In genomic region chr2:28274006-28274405, GRCm38 (mm10) we compare ENCODE assay signal across 20 mouse cellular contexts.
DNase-seq lines count a peak whose midpoint lies in the region; ATAC-seq and TF ChIP-seq lines count a peak whose summit lies in the region.
"Had no signal": no experiment of that assay in that cellular context is flagged by ENCODE, and none has a peak within 500 bp of the region (broad histone marks: within the 10 kb centered on the region; RNA-seq: fewer than 3 reads in every experiment).

No protein-coding gene starts in this region.

- peak; percentile 41 to 62 for DNase-seq in cerebellum, postnatal 14 days
- DNase-seq in cerebellum, adult 9-10 months = no peak
- DNase-seq in heart, postnatal 10 days = peak; percentile 8 to 23
- no peak for DNase-seq in left cerebral cortex, adult 2 months (ENCODE audit: extremely low spot score in 1 of 2, low spot score in 2 of 2)
- no peak for DNase-seq in left cerebral cortex, postnatal 36 days (ENCODE audit: low spot score in 2 of 2)
- peak; percentile 61 for DNase-seq in Muller cell, postnatal 12 days (ENCODE audit: inconsistent ontology term)
- no peak for DNase-seq in gastrocnemius, postnatal 14 days
- DNase-seq: adrenal gland, adult 8-10 months; adrenal gland, postnatal 14 days; adrenal gland, postnatal 36 days; cerebellum, adult 18-20 months; cerebellum, adult 9-11 months; forebrain, postnatal 0 days had no signal

- intact Hi-C loops in heart, postnatal 10 days (cut with DNase I) = no loop called here
- intact Hi-C loops in left cerebral cortex, adult 2 months (cut with DNase I) = loop anchor here (5.0 kb wide), 1 partner anchor 47 kb away; no protein-coding TSS in a partner anchor
- intact Hi-C loops in left cerebral cortex, postnatal 36 days (cut with DNase I) = no loop called here
- intact Hi-C loops in gastrocnemius, postnatal 14 days (cut with DNase I; ENCODE audit: low total_unique reads) = loop anchor here (10.0 kb wide), 1 partner anchor 101 kb away; no protein-coding TSS in a partner anchor

- H3K27ac ChIP-seq in heart, embryonic 11.5 days (ENCODE audit: low read depth, low read length) = no peak overlapping the region
- peak overlapping the region; percentile 25; the same call in 1 of the 2 replicates for H3K27ac ChIP-seq in left cerebral cortex, adult 2 months
- H3K27ac ChIP-seq: embryonic facial prominence, embryonic 12.5 days; forebrain, embryonic 13.5 days; forebrain, embryonic 15.5 days had no signal

- no peak overlapping the region for H3K4me2 ChIP-seq in heart, embryonic 11.5 days
- H3K4me2 ChIP-seq: embryonic facial prominence, embryonic 12.5 days; forebrain, embryonic 13.5 days; forebrain, embryonic 15.5 days had no signal

- H3K36me3 ChIP-seq in heart, embryonic 11.5 days (ENCODE audit: control insufficient read depth, insufficient read depth, low read length) = no peaks in the 10 kb centered on the region
- H3K36me3 ChIP-seq: embryonic facial prominence, embryonic 10.5 days; embryonic facial prominence, embryonic 12.5 days; forebrain, embryonic 15.5 days had no signal

- H3K9me3 ChIP-seq in heart, embryonic 11.5 days (replicated peaks; ENCODE audit: control insufficient read depth, low read length) = no peaks in the 10 kb centered on the region
- H3K9me3 ChIP-seq: embryonic facial prominence, embryonic 10.5 days; embryonic facial prominence, embryonic 12.5 days; forebrain, embryonic 13.5 days; forebrain, embryonic 15.5 days had no signal

- no peak for TF ChIP-seq CTCF in left cerebral cortex, adult 2 months (IDR thresholded peaks at IDR 0.05)

- peaks cover 14% of the 10 kb centered on the region for H3K4me1 ChIP-seq in heart, embryonic 11.5 days (ENCODE audit: control insufficient read depth, insufficient read depth, low read length)

- H3K9ac ChIP-seq in heart, embryonic 11.5 days (ENCODE audit: low read depth, low read length) = no peak overlapping the region
- H3K9ac ChIP-seq: embryonic facial prominence, embryonic 12.5 days; forebrain, embryonic 13.5 days; forebrain, embryonic 15.5 days; forebrain, postnatal 0 days had no signal

- no peak for ATAC-seq in heart, embryonic 11.5 days (replicated peaks; ENCODE audit: insufficient number of reproducible peaks, low FRiP score, low TSS enrichment)
- ATAC-seq: activated CD4-positive, CD25-positive, alpha-beta regulatory T cell, adult 4 months; forebrain, embryonic 13.5 days; forebrain, embryonic 15.5 days; forebrain, postnatal 0 days; Patski had no signal

- 79% methylated on average over 5 of the region's 5 CpGs for WGBS in heart, embryonic 11.5 days (ENCODE audit: insufficient replicate concordance)

- peaks cover 4% of the 10 kb centered on the region; the same call in 1 of the 2 replicates for H3K27me3 ChIP-seq in heart, embryonic 11.5 days (ENCODE audit: control insufficient read depth, insufficient read depth, low read length)
- H3K27me3 ChIP-seq: embryonic facial prominence, embryonic 12.5 days; forebrain, embryonic 13.5 days; forebrain, embryonic 15.5 days; Patski had no signal

- no peak overlapping the region for H3K4me3 ChIP-seq in heart, embryonic 11.5 days (ENCODE audit: low read depth, low read length)
- no peak overlapping the region for H3K4me3 ChIP-seq in left cerebral cortex, adult 2 months
- H3K4me3 ChIP-seq: embryonic facial prominence, embryonic 10.5 days; embryonic facial prominence, embryonic 12.5 days; forebrain, embryonic 13.5 days; forebrain, embryonic 15.5 days had no signal

Comparison
In these comparisons a context has a peak if more than half of its experiments do, and no peak if none do; other contexts are left out.
1. DNase-seq: peak in cerebellum, postnatal 14 days (2 of 2), heart, postnatal 10 days (2 of 2) and Muller cell, postnatal 12 days (single experiment); none in cerebellum, adult 9-10 months (single experiment), left cerebral cortex, adult 2 months (0 of 2), left cerebral cortex, postnatal 36 days (0 of 2) and gastrocnemius, postnatal 14 days (single experiment).
2. intact Hi-C loops: an anchor here in left cerebral cortex, adult 2 months (5.0 kb wide) and gastrocnemius, postnatal 14 days (10.0 kb wide); none called in heart, postnatal 10 days and left cerebral cortex, postnatal 36 days.